Mouse (Mus musculus) hematopoietic multipotent progenitor cell, adult 10-12 weeks (in vitro differentiated cells): ENCODE measurements around the gene S100a9. TPM values are rescaled to one million over a fixed set of nuclear protein-coding genes. Genes with fewer than 3 reads are reported as not detected.

Experiments used
- polyA plus RNA-seq: library from polyadenylated mRNA; stranded (reverse); fragments of >175 nt; gene quantifications from 2 replicates; pipeline ENCODE4 v1.2.3, GENCODE M21; 2012; ENCODE audit warnings: low replicate concordance

Gene S100a9
- 130 and 140 TPM in 2 replicates for polyA plus RNA-seq

DNA sequence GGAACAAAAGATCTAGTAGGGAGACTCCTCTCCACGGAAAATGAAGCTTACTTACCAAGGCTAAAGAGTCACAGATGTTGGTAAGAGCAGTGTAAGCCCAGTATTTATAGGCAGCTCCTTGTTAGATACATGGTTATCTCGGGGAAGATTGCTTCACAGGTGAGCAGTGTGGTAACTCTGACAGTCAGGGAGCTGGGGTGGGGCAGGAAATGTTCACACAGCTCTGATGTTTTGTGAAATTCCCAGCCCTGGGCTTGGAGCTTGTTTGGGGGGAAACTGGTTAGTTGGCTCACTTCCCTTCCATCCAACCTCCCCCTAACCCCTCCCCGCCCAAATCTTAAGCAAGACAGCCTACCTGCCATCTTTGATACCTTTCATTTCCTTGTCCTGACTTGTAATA lies at the start of gene S100a9:
Gene S100a9, minus strand, starts transcription at position 109 of the 400 bp plus-strand sequence.

DNA sequence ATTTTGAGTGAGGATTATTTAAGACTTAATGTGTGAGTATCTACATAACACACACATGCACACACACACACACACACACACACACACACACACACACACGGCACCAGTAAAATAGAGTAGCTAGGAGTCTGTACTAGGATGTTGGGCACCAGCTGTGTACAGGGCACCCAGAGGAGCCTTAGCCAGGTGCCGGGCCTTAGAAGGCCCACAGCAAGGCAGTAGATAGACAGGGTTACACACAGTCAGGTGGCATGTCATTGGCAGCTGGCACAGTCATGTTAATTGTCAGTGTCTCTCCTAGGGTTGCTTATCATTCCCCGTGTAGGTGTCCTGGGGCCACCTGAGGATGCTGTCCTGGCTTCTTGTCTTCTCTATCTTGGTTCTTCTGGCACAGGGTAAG lies 31.1 kb upstream of the S100a9 start, which contains the start of gene Pglyrp4:
Gene Pglyrp4, plus strand, starts transcription at position 301 of the 400 bp plus-strand sequence.

DNA sequence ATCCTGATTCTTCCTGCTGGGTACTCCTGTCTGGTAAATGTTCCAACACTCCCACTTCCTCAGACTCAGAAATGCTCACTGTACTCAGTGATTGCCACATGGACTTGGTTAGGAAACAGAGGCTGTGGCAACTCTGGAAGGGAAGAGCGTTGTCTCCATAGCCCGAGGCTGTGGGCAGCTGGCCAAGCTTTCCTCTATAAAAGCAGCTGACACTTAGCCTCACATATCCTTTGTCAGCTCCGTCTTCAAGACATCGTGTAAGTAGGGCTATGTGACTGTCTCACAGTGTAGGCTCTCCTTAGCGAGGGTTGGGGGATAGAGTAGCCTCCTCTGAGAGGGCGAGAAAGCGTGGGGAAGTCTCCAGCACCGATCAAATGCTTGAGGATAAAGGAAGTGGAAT lies 26.7 kb downstream of the S100a9 start, which contains the start of gene S100a8:
Gene S100a8, plus strand, starts transcription at position 133 of the 400 bp plus-strand sequence.

DNA sequence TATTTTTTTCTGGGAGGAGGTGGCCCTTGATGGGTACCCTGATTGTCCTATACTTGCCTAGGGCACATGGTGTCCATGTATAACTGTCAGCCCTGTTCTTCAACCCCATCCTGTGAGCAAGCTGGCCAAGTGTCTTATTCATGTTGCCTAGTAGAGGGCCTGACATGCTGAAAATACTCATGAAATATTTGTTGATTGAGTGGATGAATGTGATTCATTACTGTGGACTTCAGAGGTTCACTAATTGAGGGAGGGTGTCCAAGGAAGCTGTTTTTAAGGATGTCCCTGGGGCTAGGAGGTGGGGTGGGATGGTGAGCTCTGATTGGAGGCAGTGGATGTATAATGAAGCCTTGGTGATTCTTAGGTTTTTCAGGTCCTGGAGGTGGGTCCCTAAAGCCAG lies 41.8 kb downstream of the S100a9 start, which contains the start of gene S100a7a:
Gene S100a7a, plus strand, starts transcription at position 301 of the 400 bp plus-strand sequence.

Other genes starting within 250 kb of the S100a9 start
- 0.16 and 1.8 TPM in 2 replicates for gene Npr1, start 229.9 kb downstream of the S100a9 start, polyA plus RNA-seq
- 6.0 and 9.8 TPM in 2 replicates for gene Ilf2, start 219.6 kb downstream of the S100a9 start, polyA plus RNA-seq
- 5.7 and 5.9 TPM in 2 replicates for gene Snapin, start 204.7 kb downstream of the S100a9 start, polyA plus RNA-seq
- gene Chtop, start 186.2 kb downstream of the S100a9 start, polyA plus RNA-seq, result 75.5 and 121 TPM in 2 replicates
- gene S100a1, start 181.3 kb downstream of the S100a9 start, polyA plus RNA-seq, result 8.5 and 9.8 TPM in 2 replicates
- 8.5 TPM in 2 replicates for gene S100a13, start 181.3 kb downstream of the S100a9 start, polyA plus RNA-seq
- 0.18 TPM in 2 replicates for gene S100a14, start 168.9 kb downstream of the S100a9 start, polyA plus RNA-seq
- gene S100a16, start 158.5 kb downstream of the S100a9 start, polyA plus RNA-seq, result 0.38 and 1.0 TPM in 2 replicates
- 0.38 TPM in 1 of 2 replicates, not detected in the other for gene S100a3, start 135.1 kb downstream of the S100a9 start, polyA plus RNA-seq
- gene S100a2, start 105.5 kb downstream of the S100a9 start, polyA plus RNA-seq, result not detected in 2 replicates
- gene Gm42674, start 93.8 kb downstream of the S100a9 start, polyA plus RNA-seq, result not detected in 2 replicates
- 8.1 and 14.2 TPM in 2 replicates for gene S100a4, start 92.0 kb downstream of the S100a9 start, polyA plus RNA-seq
- not detected in 2 replicates for gene S100a5, start 87.2 kb downstream of the S100a9 start, polyA plus RNA-seq
- 18.8 and 73.6 TPM in 2 replicates for gene S100a6, start 82.8 kb downstream of the S100a9 start, polyA plus RNA-seq
- 0.12 TPM in 1 of 2 replicates, not detected in the other for gene S100a7a, start 41.7 kb downstream of the S100a9 start, polyA plus RNA-seq
- 30.7 and 39.3 TPM in 2 replicates for gene S100a8, start 26.7 kb downstream of the S100a9 start, polyA plus RNA-seq
- gene Pglyrp4, start 31.2 kb upstream of the S100a9 start, polyA plus RNA-seq, result 0.09 TPM in 1 of 2 replicates, not detected in the other
- not detected in 2 replicates for gene Gm5849, start 82.2 kb upstream of the S100a9 start, polyA plus RNA-seq